Mouse (Mus musculus) cerebellum, adult 2 months (tissue): ENCODE data around the gene Scamp4. TPM values are rescaled to one million over a fixed set of nuclear protein-coding genes. Genes with fewer than 3 reads are reported as not detected.

Source experiments
- DNase-seq, 2 experiments: peaks; one replicate each; pipeline ENCODE4 v3.0.0; 2021
- H3K27ac ChIP-seq: fragments of 200-500 bp; 2 replicates; pipeline ENCODE4 v1.5.1; 2012; ENCODE audit warnings: low read length, control low read depth, inconsistent platforms; ENCODE audit not compliant: insufficient read depth
- H3K27me3 ChIP-seq: fragments of 200-500 bp; 2 replicates; pipeline ENCODE4 v1.6.1; 2012; ENCODE audit warnings: inconsistent platforms, mild to moderate bottlenecking, low read length, moderate library complexity; ENCODE audit not compliant: control insufficient read depth, insufficient read depth
- H3K4me1 ChIP-seq: fragments of 200-500 bp; 2 replicates; pipeline ENCODE4 v1.6.1; 2011; ENCODE audit warnings: low read length; ENCODE audit not compliant: control insufficient read depth, insufficient read depth
- H3K4me3 ChIP-seq: fragments of 200-500 bp; replicated peaks from 2 replicates; pipeline ENCODE3; 2011; ENCODE audit warnings: mild to moderate bottlenecking, low read depth, low read length, control low read depth; ENCODE audit not compliant: insufficient read depth
- CTCF ChIP-seq: fragments of 200-500 bp; IDR thresholded peaks from 2 replicates; pipeline ENCODE4 v1.5.1; 2011; ENCODE audit warnings: low read depth, mild to moderate bottlenecking, control low read depth, low read length, moderate library complexity, borderline replicate concordance; ENCODE audit not compliant: insufficient read depth
- POLR2A ChIP-seq: fragments of 200-500 bp; IDR thresholded peaks from 2 replicates; pipeline ENCODE4 v1.6.1; 2011; ENCODE audit warnings: low read length, control low read depth, borderline replicate concordance; ENCODE audit not compliant: insufficient read depth
- WGBS: fragments of 180-500 bp; shearing (Covaris S2); methylation state at CpG from one replicate; pipeline ENCODE4 v1.1.7; 2018; 5-methylcytosine and 5-hydroxymethylcytosine counted together
- polyA plus RNA-seq: library from polyadenylated mRNA; depleted of rRNA; stranded (reverse); fragments of >200 nt; gene quantifications from 2 replicates; pipeline ENCODE4 v1.2.3, GENCODE M21; 2012

Scamp4 gene
- polyA plus RNA-seq, 1 experiment, result 57.9 TPM

DNA sequence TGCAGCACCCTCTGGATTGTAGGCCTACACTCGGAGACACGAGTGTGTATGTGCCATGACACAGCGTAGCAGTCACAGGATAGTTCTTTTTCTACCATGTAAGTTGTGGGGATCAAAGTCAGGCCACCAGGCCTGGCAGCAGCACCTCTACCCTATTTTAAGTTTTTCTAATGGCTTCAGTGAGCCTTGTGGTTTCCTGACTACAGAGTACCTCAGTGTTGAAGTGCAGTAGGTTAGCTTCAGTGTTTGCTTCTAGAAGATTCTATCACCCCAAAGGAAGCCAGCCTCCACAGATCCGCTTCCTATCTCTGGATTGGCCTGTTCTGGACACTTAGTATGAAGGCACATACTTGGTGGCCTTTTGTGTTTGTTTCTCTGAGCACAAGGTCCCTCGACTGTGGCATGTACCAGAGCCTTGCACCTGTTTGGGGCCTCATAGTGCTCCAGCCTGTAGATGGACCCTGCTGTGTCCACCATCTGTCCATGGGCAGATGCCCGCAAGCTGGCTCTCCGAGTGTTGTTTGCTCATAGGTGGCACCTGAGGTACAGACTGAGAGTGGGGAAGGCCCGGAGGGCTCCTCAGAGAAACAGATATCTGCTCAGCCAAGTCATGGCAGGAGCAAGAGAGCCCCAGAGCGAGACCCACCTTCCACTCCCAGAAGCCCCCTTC is 7.6 kb downstream of the Scamp4 start:
- Histone ChIP-seq H3K4me3 (no peak overlapping the region), H3K4me1 (peaks cover 45% of the 10 kb centered on the region), H3K27ac (peak overlapping the region; percentile 91), H3K27me3 (no peaks in the 10 kb centered on the region)
- WGBS, result 33% methylated on average over 9 of the region's 9 CpGs
- peak; percentile 91 to 94 for DNase-seq
- TF ChIP-seq CTCF (no peak), POLR2A (no peak)

GRCm38 (mm10) chr10:80611024-80611423 is 8.4 kb downstream of the Scamp4 start:
- no peaks in the 10 kb centered on the region for H3K27me3 ChIP-seq
- 61% methylated on average over 4 of the region's 4 CpGs for WGBS
- peak; percentile 63 for TF ChIP-seq CTCF
- TF ChIP-seq POLR2A, result no peak
- H3K27ac ChIP-seq, result peak overlapping the region; percentile 91
- peaks cover 45% of the 10 kb centered on the region for H3K4me1 ChIP-seq
- no peak overlapping the region for H3K4me3 ChIP-seq
- no peak for DNase-seq

DNA sequence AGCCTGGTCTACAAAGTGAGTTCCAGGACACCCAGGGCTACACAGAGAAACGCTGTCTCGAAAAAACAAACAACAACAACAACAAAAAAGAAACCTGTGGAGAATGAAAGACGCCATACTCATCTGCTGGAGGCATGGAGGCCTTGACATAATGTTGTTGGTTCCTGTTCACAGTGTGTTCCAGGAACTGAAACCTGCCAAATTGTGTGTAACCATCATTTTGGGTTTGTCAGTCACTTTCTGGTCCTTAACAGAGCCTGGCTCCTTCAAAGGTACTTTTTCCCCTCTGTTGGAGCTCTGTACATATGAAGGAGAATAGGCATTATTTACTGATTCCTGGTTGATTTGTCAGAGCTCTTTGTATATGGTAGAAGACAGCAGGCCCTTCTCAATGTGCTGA is 9.2 kb downstream of the Scamp4 start:
- DNase-seq, result no peak
- Histone ChIP-seq H3K27me3 (no peaks in the 10 kb centered on the region), H3K4me3 (no peak overlapping the region), H3K27ac (no peak overlapping the region; the same call in 1 of the 2 replicates), H3K4me1 (peaks cover 40% of the 10 kb centered on the region)
- 81% methylated on average over 3 of the region's 3 CpGs for WGBS
- TF ChIP-seq CTCF (no peak), POLR2A (no peak)

DNA sequence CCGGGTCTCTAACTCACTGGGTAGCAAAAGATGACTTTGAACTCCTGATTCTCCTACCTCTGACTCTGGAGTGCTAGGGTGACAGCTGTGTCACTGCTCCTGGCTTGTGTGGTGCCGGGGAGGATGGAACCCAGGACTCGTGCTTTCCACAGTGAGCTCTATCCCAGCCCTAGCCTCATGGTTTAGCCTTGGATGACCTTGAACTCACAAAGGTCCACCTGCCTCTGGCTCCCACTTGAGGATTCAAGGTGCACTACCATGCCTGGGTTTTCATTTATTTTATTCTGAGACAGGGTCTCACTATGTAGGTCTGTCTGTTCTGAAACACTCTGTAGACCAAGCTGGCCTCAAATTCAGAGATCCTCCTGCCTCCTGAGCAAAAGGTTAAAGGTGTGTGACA is 11.1 kb downstream of the Scamp4 start:
- TF ChIP-seq CTCF, result no peak
- no peak for TF ChIP-seq POLR2A
- no peaks in the 10 kb centered on the region for H3K27me3 ChIP-seq
- WGBS, result 88% methylated on average over 3 of the region's 3 CpGs
- no peak overlapping the region for H3K4me3 ChIP-seq
- H3K4me1 ChIP-seq, result peaks cover 26% of the 10 kb centered on the region
- H3K27ac ChIP-seq, result no peak overlapping the region
- no peak for DNase-seq

DNA sequence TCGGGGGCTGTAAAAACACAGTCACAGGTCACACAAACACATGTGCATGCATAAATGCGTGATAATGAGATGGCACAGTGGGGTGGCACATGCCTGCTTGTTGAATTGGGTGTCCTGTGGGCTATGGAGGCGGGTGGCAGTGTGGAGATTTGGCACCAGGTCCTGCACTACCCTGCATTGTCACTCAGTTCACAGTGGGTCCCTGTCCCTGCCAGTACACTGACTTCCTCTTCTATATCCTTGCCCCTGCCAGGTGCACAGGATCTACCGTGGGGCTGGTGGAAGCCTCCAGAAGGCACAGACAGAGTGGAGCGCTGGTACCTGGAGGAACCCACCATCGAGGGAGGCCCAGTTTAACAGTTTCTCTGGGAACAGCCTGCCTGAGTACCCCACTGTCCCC is 11.7 kb downstream of the Scamp4 start:
- no peak for DNase-seq
- Histone ChIP-seq H3K27me3 (no peaks in the 10 kb centered on the region), H3K27ac (no peak overlapping the region), H3K4me3 (no peak overlapping the region), H3K4me1 (peaks cover 21% of the 10 kb centered on the region)
- TF ChIP-seq CTCF (no peak), POLR2A (no peak)
- WGBS, result 66% methylated on average over 6 of the region's 6 CpGs

DNA sequence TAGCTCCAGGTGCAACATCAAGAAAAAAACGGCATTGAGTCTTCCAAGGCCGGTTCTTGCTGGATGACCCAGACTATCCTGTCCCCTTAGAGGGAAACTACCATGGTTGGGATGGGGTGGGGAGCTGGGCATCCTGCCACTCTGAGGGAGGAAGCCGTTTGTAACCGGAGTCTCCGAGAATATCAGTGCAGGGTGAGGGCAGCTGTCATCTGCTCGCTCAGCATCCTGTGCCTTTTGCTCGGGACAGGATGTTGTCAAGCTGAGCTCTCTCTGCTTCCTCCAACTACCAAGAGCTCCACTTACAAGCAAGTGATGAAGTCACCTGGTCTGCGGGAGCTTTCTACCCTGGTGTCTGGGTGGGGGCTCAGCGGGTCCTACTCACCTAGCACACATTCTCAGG is 15.5 kb downstream of the Scamp4 start:
- Histone ChIP-seq H3K4me3 (no peak overlapping the region), H3K27ac (no peak overlapping the region), H3K4me1 (no peaks in the 10 kb centered on the region), H3K27me3 (no peaks in the 10 kb centered on the region)
- TF ChIP-seq POLR2A, result no peak
- no peak for TF ChIP-seq CTCF
- 35% methylated on average over 9 of the region's 9 CpGs for WGBS
- DNase-seq, result no peak

DNA sequence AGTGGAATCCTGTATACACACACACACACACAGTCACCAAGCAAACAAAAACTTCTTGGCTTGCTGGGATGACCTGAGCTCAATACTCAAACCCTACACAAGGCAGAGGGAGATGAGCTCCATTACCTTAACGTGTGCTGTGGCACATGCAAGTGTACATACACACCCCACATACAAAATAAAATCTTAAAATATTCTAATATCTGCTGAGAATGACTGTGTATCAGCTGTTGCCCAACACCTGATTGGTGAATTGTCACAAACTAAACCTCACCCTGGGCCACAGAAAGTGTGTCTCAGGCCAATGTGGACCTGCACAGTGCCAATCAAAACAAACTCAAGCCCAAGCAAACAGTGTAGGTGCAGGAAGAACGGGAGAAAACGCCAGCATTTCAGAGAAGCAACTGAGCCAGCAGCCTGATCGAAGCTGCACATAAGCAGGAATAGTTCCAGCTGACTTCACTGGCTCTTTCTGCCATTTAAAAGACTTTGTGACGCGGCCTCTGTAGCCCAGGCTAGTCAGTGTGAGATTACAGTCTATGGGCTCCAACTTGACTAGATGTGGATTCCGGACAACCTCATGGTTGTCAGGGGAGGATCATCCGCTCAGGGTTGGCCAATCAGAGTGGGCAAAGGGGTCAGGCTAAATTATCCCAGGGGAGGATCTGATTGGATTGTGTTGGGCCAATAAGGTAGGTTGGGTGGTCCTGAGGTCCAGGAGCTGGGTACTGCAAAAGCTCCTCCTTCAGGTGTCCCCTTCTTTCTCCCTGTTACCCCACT is 17.0 kb downstream of the Scamp4 start:
- H3K27me3 ChIP-seq, result no peaks in the 10 kb centered on the region
- 40% methylated on average over 8 of the region's 8 CpGs for WGBS
- DNase-seq, result no peak
- no peak overlapping the region for H3K27ac ChIP-seq
- 0 out of 2 replicates have a peak, but pooled peaks cover 5% of the 10 kb centered on the region for H3K4me1 ChIP-seq
- no peak overlapping the region for H3K4me3 ChIP-seq
- no peak for TF ChIP-seq CTCF
- TF ChIP-seq POLR2A, result no peak

GRCm38 (mm10) chr10:80620365-80620764 is 17.7 kb downstream of the Scamp4 start:
- H3K4me1 ChIP-seq, result peaks cover 12% of the 10 kb centered on the region
- no peak overlapping the region for H3K4me3 ChIP-seq
- WGBS, result 76% methylated on average over 9 of the region's 9 CpGs
- no peak overlapping the region for H3K27ac ChIP-seq
- TF ChIP-seq POLR2A (no peak), CTCF (no peak)
- H3K27me3 ChIP-seq, result no peaks in the 10 kb centered on the region
- peak in 1 of 2 experiments; percentile 29 for DNase-seq
